Comparison of ENCODE assay signal across 40 mouse cellular contexts in the genomic region with DNA sequence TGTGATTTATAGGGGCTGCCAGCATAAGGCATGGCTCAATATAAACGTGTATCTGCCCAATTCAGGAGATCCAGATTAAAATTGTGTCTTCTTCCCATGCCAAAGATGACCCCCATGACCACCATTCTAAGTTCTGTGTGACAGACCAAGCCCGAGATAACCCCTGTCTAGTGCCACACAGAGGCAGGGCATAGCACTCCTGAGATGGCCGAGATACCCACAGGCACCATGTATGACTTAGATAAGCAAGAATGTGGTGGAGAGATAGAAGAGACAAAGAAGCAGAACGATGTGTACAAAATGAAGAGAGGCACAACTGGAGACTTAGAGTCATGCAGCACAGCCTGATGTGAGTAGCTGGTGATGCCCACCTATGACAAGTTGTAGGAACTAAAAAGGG. TPM values are rescaled to one million over a fixed set of nuclear protein-coding genes. Genes with fewer than 3 reads are reported as not detected.
"Had no signal": no experiment of that assay in that cellular context is flagged by ENCODE, and none has a peak within 500 bp of the region (broad histone marks: within the 10 kb centered on the region; RNA-seq: fewer than 3 reads in every experiment).

No protein-coding gene starts in this region.

- H3K4me2 ChIP-seq: heart, embryonic 11.5 days; heart, embryonic 13.5 days; heart, embryonic 15.5 days; hindbrain, embryonic 12.5 days; hindbrain, embryonic 14.5 days; intestine, embryonic 15.5 days; limb, embryonic 13.5 days; limb, embryonic 15.5 days had no signal

- H3K9ac ChIP-seq: heart, embryonic 13.5 days; heart, embryonic 15.5 days; hindbrain, embryonic 12.5 days; hindbrain, embryonic 14.5 days; intestine, embryonic 15.5 days; limb, embryonic 13.5 days; limb, embryonic 15.5 days had no signal

- H3K27me3 ChIP-seq: heart, embryonic 13.5 days; heart, embryonic 15.5 days; hindbrain, embryonic 12.5 days; intestine, embryonic 15.5 days; limb, embryonic 13.5 days; limb, embryonic 15.5 days had no signal

- ATAC-seq: forebrain, embryonic 16.5 days; hindbrain, embryonic 16.5 days; inflammation-experienced regulatory T-cells, adult 6 months; intestine, embryonic 15.5 days; intestine, postnatal 0 days had no signal

- H3K36me3 ChIP-seq: heart, embryonic 13.5 days; heart, embryonic 15.5 days; hindbrain, embryonic 10.5 days; hindbrain, embryonic 12.5 days; intestine, embryonic 15.5 days; limb, embryonic 13.5 days; limb, embryonic 15.5 days had no signal

- H3K4me3 ChIP-seq: gastrocnemius, adult 2 months; heart, embryonic 13.5 days; heart, embryonic 15.5 days; hindbrain, embryonic 10.5 days; hindbrain, embryonic 12.5 days; intestine, embryonic 15.5 days; layer of hippocampus, adult 2 months; limb, embryonic 13.5 days; limb, embryonic 15.5 days had no signal

- H3K27ac ChIP-seq: gastrocnemius, adult 2 months; heart, embryonic 13.5 days; heart, embryonic 15.5 days; hindbrain, embryonic 10.5 days; hindbrain, embryonic 12.5 days; hindbrain, embryonic 14.5 days; intestine, embryonic 15.5 days; layer of hippocampus, adult 2 months; limb, embryonic 13.5 days; limb, embryonic 15.5 days had no signal

- DNase-seq: gastrocnemius, adult 2 months; gastrocnemius, postnatal 10 days; gastrocnemius, postnatal 25 days; heart, postnatal 4 days; kidney, adult 18-20 months; kidney, adult 8-10 months; kidney, postnatal 10 days; kidney, postnatal 25 days; kidney, postnatal 4 days; layer of hippocampus, adult 9-11 months; layer of hippocampus, postnatal 36 days; left cerebral cortex, postnatal 4 days had no signal

- H3K9me3 ChIP-seq: heart, embryonic 13.5 days; heart, embryonic 15.5 days; hindbrain, embryonic 10.5 days; hindbrain, embryonic 12.5 days; intestine, embryonic 15.5 days; limb, embryonic 13.5 days; limb, embryonic 15.5 days had no signal

- H3K4me1 ChIP-seq: heart, embryonic 13.5 days; heart, embryonic 15.5 days; hindbrain, embryonic 10.5 days; hindbrain, embryonic 12.5 days; intestine, embryonic 15.5 days; limb, embryonic 13.5 days; limb, embryonic 15.5 days had no signal

RNA-seq across cellular contexts. Expression of gene H2-M10.4, which starts 5.9 kb away (rescaled TPM):
- total RNA-seq: gastrocnemius, adult 2 months; gastrocnemius, postnatal 10 days; gastrocnemius, postnatal 25 days; gastrocnemius, postnatal 4 days; granulocyte monocyte progenitor cell, adult 5-6 weeks; heart, adult 8-10 months; heart, postnatal 25 days; heart, postnatal 4 days; layer of hippocampus, adult 2 months; layer of hippocampus, postnatal 14 days; layer of hippocampus, postnatal 36 days; left cerebral cortex, adult 18-20 months; left cerebral cortex, adult 8-10 months; left cerebral cortex, postnatal 10 days; left cerebral cortex, postnatal 25 days; left cerebral cortex, postnatal 4 days had no signal
- polyA plus RNA-seq: forebrain, embryonic 16.5 days; frontal cortex, adult 2 months; heart, embryonic 11.5 days; heart, embryonic 13.5 days; heart, embryonic 15.5 days; heart, postnatal 0 days; hindbrain, embryonic 10.5 days; hindbrain, embryonic 12.5 days; hindbrain, embryonic 14.5 days; hindbrain, embryonic 16.5 days; inflammation-experienced regulatory T-cells, adult 6 months; intestine, embryonic 15.5 days; intestine, postnatal 0 days; kidney, embryonic 14.5 days; kidney, embryonic 16.5 days; limb, embryonic 11.5 days; limb, embryonic 13.5 days; limb, embryonic 15.5 days had no signal
